Mouse (Mus musculus) megakaryocyte progenitor cell, adult 5-6 weeks (primary cell): ENCODE results near the gene Tcl1b3. TPM values are rescaled to one million over a fixed set of nuclear protein-coding genes. Genes with fewer than 3 reads are reported as not detected.
"Not testable (repeated sequence)": the region's sequence is repeated elsewhere in the genome, so short reads cannot be mapped to it uniquely, and the experiment has no call there.

Experiments
- ATAC-seq: replicated peaks from 2 replicates; pipeline ENCODE4 v1.8.0; 2016; ENCODE audit warnings: mild to moderate bottlenecking, moderate TSS enrichment, inconsistent platforms; ENCODE audit not compliant: poor library complexity
- total RNA-seq, 2 experiments: library from RNA; stranded (forward) in 1 of 2; stranded (reverse) in 1 of 2; fragments of 157-497, 149-512 nt in 1 of 2; fragments of 200-1000 nt in 1 of 2; gene quantifications; 2 replicates each; pipeline versions ENCODE4 v1.2.3 to v1.2.4; 2015 to 2017

Tcl1b3 gene
- not detected in 2 replicates for total RNA-seq (2015)
- total RNA-seq (2017): not detected in 2 replicates

DNA sequence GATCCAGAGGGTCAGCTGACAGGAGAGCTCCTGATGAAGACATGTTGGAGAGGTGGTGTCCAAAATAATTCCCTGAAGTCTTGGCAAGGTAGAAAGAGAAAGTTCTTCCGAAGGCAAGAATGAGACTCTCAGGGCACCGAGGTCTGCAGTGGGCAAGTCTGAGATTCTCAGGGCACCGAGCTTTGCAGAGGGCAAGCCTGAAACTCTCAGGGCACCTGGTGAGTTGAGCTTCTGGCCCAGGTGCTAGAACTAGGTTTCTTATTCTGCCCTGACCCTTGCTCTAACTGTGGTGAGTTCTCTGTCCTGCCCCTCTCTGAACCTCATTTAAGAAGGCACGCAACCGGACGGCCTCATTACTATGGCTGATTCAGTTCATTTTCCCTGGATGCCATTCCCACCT is at the start of gene Tcl1b3:
TSS of gene Tcl1b3 (plus strand) at position 301 of the 400 bp plus-strand sequence.
- ATAC-seq: not testable (repeated sequence)

DNA sequence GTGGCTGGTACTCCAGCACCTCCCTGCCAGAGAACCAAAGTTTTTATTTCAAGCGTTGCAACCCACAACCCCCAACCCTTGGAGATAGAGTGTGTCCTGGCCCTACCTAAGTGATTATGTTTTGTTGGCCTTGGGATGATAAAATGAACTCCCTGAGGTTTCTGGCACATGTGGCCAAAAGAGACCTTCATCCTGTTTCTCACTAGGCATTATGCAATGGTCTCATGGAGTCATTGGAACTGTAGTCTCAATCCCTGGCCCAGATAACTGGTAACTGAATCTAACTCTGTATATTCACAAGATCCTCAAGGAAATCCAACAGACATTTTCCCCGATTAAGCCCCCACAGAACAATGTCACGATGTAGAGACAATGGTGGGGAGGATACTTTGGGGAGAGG is 47.7 kb upstream of the Tcl1b3 start:
- ATAC-seq: no peak

- peak; percentile 76 for ATAC-seq
Observed at GRCm38 (mm10) chr12:105144928-105145327, 45.9 kb upstream of the Tcl1b3 start.

- ATAC-seq: no peak
Observed at GRCm38 (mm10) chr12:105145714-105146113, 45.1 kb upstream of the Tcl1b3 start, which contains the start of gene Tcl1b2. TSS of gene Tcl1b2 (plus strand) at chr12:105146014.

- 0 out of 2 replicates have a peak, but pooled peaks have one; percentile 14 for ATAC-seq
Observed at GRCm38 (mm10) chr12:105155286-105155685, 35.6 kb upstream of the Tcl1b3 start.

- ATAC-seq: peak; percentile 62
Observed at GRCm38 (mm10) chr12:105158842-105159241, 32.0 kb upstream of the Tcl1b3 start.

DNA sequence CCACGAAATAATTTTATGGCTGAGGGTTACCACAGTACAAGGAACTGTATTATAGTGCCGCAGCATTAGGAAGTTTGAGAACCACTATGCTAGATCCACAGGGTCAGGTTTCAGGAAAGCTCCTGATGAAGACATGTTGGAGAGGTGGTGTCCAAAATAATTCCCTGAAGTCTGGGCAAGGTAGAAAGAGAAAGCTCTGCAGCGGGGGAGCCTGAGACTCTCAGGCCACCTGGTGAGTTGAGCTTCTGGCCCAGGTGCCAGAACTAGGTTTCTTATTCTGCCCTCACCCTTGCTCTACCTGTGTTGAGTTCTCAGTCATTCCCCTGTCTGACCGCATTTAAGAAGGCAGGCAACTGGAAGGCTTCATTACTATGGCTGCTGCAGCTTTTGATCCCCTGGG is 31.5 kb upstream of the Tcl1b3 start, which contains the start of gene Tcl1b1:
TSS of gene Tcl1b1 (plus strand) at position 301 of the 400 bp plus-strand sequence.
- ATAC-seq: no peak

DNA sequence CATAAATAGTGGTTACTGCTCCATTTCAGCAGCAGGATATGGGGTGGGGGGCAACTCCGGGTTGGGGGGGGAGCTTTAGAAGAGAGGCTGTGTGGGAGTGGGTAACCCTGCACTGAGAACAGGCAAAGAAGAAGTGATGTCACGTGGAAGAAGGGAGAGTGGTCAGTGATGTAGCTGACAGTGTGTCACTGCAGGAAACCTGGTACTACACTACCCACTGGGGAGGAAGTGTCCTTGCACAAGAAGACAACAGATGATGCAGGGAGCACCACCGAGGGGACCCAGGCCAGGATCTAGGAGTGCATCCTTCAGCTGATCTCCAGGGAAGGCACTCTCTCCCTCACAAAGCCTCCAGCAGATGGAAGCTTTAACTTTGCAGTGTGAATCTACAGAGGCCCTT is 24.1 kb upstream of the Tcl1b3 start:
- ATAC-seq: peak; percentile 88

- no peak for ATAC-seq
Observed at GRCm38 (mm10) chr12:105173366-105173765, 17.5 kb upstream of the Tcl1b3 start.

- ATAC-seq: peak; percentile 94
Observed at GRCm38 (mm10) chr12:105174318-105174717, 16.5 kb upstream of the Tcl1b3 start.

GRCm38 (mm10) chr12:105176044-105176443 is 14.8 kb upstream of the Tcl1b3 start, which contains the start of gene Tcl1b5:
TSS of gene Tcl1b5 (plus strand) at chr12:105176344.
- not testable (repeated sequence) for ATAC-seq

- peak; percentile 60 for ATAC-seq
Observed at GRCm38 (mm10) chr12:105181040-105181644, 9.7 kb upstream of the Tcl1b3 start.

- peak; percentile 90 for ATAC-seq
Observed at GRCm38 (mm10) chr12:105188980-105189379, 1.9 kb upstream of the Tcl1b3 start.

DNA sequence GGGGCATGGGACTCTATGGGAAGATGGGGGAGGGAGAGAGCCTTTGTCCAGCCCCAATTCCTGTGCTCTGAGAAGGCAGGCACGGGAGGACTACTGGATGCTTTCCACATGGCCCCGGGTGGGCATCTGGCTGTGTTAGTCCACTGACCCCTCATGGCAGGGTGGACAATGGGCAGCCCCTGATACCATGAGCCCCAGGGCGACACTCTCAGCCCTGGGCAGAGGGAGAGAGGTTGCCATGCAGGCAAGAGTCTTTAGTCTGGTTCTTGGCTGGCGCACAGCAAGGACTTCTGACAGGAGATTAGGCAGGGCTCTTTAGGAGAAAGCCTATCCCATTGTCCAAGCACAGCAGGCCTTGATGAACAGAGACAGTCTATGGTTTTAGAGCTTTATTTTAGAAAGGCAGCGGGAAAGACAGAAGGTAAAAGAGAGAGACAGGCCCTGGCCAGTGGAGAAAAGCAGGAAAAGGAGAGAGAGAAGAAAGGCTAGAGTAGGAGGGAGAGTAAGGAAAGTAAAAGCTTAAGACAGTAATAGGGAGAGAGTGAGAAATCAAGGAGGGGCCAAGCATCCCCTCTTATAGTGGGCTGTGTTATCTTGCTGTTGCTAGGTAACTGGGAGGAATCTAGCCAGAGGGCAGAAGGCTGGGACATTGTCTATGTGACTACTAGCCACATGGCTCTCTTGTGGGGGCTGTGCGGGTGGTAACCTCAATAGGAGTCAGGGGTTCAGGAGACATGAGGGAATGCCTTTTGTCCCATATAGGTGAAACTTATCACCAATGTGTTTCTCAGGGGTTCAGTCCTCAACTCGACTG is 9.0 kb downstream of the Tcl1b3 start:
- not testable (repeated sequence) for ATAC-seq

DNA sequence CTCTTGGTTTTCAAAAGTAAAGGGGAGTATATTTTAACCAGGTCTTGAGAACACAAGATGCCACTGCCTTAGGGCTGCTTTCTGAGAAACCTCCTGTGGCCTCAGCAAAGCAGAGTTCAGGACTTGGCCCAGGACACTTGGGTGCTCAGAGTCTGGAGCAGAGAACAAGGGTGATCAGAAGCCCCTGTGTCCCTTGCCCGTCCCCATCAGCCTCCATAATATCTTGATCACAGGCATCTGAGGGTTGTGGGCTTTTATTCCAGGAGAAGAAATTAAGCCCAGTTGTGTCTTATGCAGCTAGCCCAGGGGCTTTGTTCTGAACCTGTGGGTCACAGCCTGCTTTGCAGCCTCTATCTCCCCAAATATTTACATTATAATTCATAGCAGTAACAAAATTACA is 10.8 kb downstream of the Tcl1b3 start, which contains the start of gene Tcl1b4:
TSS of gene Tcl1b4 (plus strand) at position 301 of the 400 bp plus-strand sequence.
- ATAC-seq: not testable (repeated sequence)

GRCm38 (mm10) chr12:105207071-105207470 is 16.2 kb downstream of the Tcl1b3 start:
- ATAC-seq: no peak

DNA sequence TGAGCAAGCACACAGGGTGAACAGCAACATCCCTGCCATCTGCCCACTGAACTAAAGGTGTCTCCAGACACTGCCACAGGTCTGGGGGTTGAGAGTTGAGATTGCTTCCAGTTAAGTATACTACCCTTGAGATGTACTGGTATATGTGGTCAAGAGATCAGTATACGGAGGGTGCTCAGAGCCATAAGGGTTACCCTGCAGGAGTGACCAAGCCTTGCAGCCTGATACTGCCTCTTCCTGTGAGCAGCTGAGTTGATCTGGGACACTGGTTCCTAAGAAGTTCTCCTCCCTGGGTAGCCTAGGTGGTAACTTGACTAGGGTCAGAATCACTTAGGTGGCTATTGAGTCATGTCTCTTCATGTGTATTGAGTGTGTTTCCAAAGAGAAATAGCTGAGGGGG is 17.6 kb downstream of the Tcl1b3 start:
- no peak for ATAC-seq

GRCm38 (mm10) chr12:105209231-105209630 is 18.4 kb downstream of the Tcl1b3 start:
- ATAC-seq: no peak

- no peak for ATAC-seq
Observed at GRCm38 (mm10) chr12:105217101-105217760, 26.4 kb downstream of the Tcl1b3 start.

DNA sequence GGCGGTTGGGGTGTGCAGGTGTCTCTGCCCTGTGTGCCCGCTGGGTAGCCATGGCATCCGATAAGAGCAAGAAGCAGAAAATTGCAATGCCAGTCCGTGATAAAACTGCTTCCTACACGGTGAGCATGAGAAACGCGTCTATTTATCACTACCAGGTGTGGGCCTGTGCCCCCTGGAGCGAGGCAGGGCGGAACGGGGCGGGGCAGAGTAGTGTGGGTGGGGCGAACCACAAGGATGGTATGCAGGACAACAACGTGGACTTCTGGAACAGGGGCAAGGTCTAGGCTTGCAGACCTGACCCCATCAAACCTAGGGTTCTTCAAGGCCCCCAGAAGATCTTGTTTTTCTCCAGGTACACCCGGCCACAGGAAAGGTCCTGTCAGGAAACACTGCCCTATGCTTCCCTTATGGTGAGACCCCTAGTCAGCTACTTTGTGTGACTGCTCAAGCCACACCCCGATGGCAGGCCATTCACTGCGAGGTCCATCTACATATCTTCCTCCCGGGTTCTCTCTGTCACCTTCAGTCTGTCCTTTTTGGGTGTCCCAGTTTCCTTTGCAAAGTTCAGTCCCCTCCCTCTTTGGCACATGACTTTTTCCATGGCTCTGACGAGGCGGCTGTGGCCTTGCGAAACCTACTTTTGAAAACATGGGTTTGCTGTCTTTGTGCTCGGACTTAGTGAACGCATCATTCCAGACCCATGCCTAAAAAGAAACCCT is 31.9 kb downstream of the Tcl1b3 start, which contains the start of gene Tcl1:
TSS of gene Tcl1 (minus strand) at position 193 of the 719 bp plus-strand sequence.
- no peak for ATAC-seq
